Mouse (Mus musculus) kidney, adult 2 months (tissue): ENCODE data around the gene Gsg1l. TPM values are rescaled to one million over a fixed set of nuclear protein-coding genes. Genes with fewer than 3 reads are reported as not detected.

Source experiments
- DNase-seq: peaks from one replicate; pipeline ENCODE4 v3.0.0; 2021
- H3K27ac ChIP-seq: fragments of 200-500 bp; 2 replicates; pipeline ENCODE4 v1.5.1; 2012; ENCODE audit warnings: low read depth, low read length, control low read depth, inconsistent platforms; ENCODE audit not compliant: insufficient read depth
- H3K27me3 ChIP-seq: fragments of 200-500 bp; replicated peaks from 2 replicates; pipeline ENCODE4 v1.6.1; 2012; ENCODE audit warnings: mild to moderate bottlenecking, moderate library complexity, low read length, inconsistent platforms; ENCODE audit not compliant: control insufficient read depth, insufficient read depth
- H3K36me3 ChIP-seq: fragments of 200-500 bp; 2 replicates; pipeline ENCODE4 v1.6.1; 2012; ENCODE audit warnings: mild to moderate bottlenecking, moderate library complexity, low read length, inconsistent platforms; ENCODE audit not compliant: control insufficient read depth, insufficient read depth
- H3K4me1 ChIP-seq: fragments of 200-500 bp; 2 replicates; pipeline ENCODE4 v1.6.1; 2011; ENCODE audit warnings: low read length; ENCODE audit not compliant: control insufficient read depth, insufficient read depth
- H3K4me3 ChIP-seq: fragments of 200-500 bp; 2 replicates; pipeline ENCODE4 v1.5.1; 2011; ENCODE audit warnings: mild to moderate bottlenecking, low read depth, low read length, control low read depth; ENCODE audit not compliant: insufficient read depth
- CTCF ChIP-seq: fragments of 200-500 bp; conservative IDR thresholded peaks from 2 replicates; pipeline ENCODE4 v1.5.1; 2011; ENCODE audit warnings: low read depth, mild to moderate bottlenecking, control low read depth, low read length, moderate library complexity, mixed read lengths; ENCODE audit not compliant: insufficient read depth, insufficient read length
- POLR2A ChIP-seq: fragments of 200-500 bp; IDR thresholded peaks from one replicate; pipeline ENCODE4 v1.6.1; 2011; ENCODE audit warnings: low read depth, low read length, control low read depth
- WGBS: fragments of 180-500 bp; shearing (Covaris S2); methylation state at CpG from one replicate; pipeline ENCODE4 v1.1.7; 2018; 5-methylcytosine and 5-hydroxymethylcytosine counted together
- polyA plus RNA-seq: library from polyadenylated mRNA; depleted of rRNA; stranded (reverse); fragments of >200 nt; gene quantifications from 2 replicates; pipeline ENCODE4 v1.2.3, GENCODE M21; 2012

Gsg1l gene
- polyA plus RNA-seq, 1 experiment, result 0.33 TPM

GRCm38 (mm10) chr7:125942365-125943090, 139.7 kb downstream of the Gsg1l start:
- DNase-seq, result no peak
- Histone ChIP-seq H3K4me3 (no peak overlapping the region), H3K36me3 (no peaks in the 10 kb centered on the region), H3K27ac (no peak overlapping the region), H3K4me1 (no peaks in the 10 kb centered on the region), H3K27me3 (no peaks in the 10 kb centered on the region)
- 70% methylated on average over 6 of the region's 6 CpGs for WGBS
- TF ChIP-seq POLR2A (no peak), CTCF (no peak)

- no peak overlapping the region for H3K4me3 ChIP-seq
Measured at GRCm38 (mm10) chr7:125934319-125934718, 147.9 kb downstream of the Gsg1l start.

GRCm38 (mm10) chr7:125933356-125934244, 148.6 kb downstream of the Gsg1l start:
- no peak overlapping the region for H3K27ac ChIP-seq
- 34% methylated on average over 16 of the region's 16 CpGs for WGBS
- DNase-seq, result no peak
- H3K27me3 ChIP-seq, result no peaks in the 10 kb centered on the region; the same call in 1 of the 2 replicates
- no peak overlapping the region for H3K4me3 ChIP-seq
- H3K36me3 ChIP-seq, result no peaks in the 10 kb centered on the region
- TF ChIP-seq POLR2A (no peak), CTCF (no peak)
- no peaks in the 10 kb centered on the region for H3K4me1 ChIP-seq

More at GRCm38 (mm10) chr7:125934319-125934718, 147.9 kb downstream of the Gsg1l start:
- 81% methylated on average over 2 of the region's 2 CpGs for WGBS
- DNase-seq, result no peak
- TF ChIP-seq CTCF (no peak), POLR2A (no peak)
- Histone ChIP-seq H3K27me3 (no peaks in the 10 kb centered on the region; the same call in 1 of the 2 replicates), H3K4me1 (no peaks in the 10 kb centered on the region), H3K27ac (no peak overlapping the region), H3K36me3 (no peaks in the 10 kb centered on the region)

GRCm38 (mm10) chr7:125931602-125932001, 150.6 kb downstream of the Gsg1l start:
- DNase-seq, result no peak
- H3K27ac ChIP-seq, result no peak overlapping the region
- no peaks in the 10 kb centered on the region for H3K4me1 ChIP-seq
- TF ChIP-seq POLR2A (no peak), CTCF (no peak)
- no peaks in the 10 kb centered on the region; the same call in 1 of the 2 replicates for H3K27me3 ChIP-seq
- WGBS, result 53% methylated on average over 5 of the region's 5 CpGs
- H3K4me3 ChIP-seq, result no peak overlapping the region
- no peaks in the 10 kb centered on the region for H3K36me3 ChIP-seq

GRCm38 (mm10) chr7:125924044-125924443, 158.2 kb downstream of the Gsg1l start:
- Histone ChIP-seq H3K4me3 (no peak overlapping the region), H3K27ac (no peak overlapping the region), H3K27me3 (no peaks in the 10 kb centered on the region), H3K4me1 (no peaks in the 10 kb centered on the region), H3K36me3 (no peaks in the 10 kb centered on the region)
- no peak for TF ChIP-seq CTCF
- no peak for TF ChIP-seq POLR2A
- no peak for DNase-seq
- 82% methylated on average over 5 of the region's 5 CpGs for WGBS

- no peak overlapping the region for H3K27ac ChIP-seq
- H3K27me3 ChIP-seq, result no peaks in the 10 kb centered on the region
- no peaks in the 10 kb centered on the region for H3K36me3 ChIP-seq
- TF ChIP-seq POLR2A (no peak), CTCF (no peak)
- no peaks in the 10 kb centered on the region for H3K4me1 ChIP-seq
- WGBS, result 36% methylated on average over 5 of the region's 5 CpGs
- H3K4me3 ChIP-seq, result no peak overlapping the region
- no peak for DNase-seq
Measured at GRCm38 (mm10) chr7:125920801-125921200, 161.4 kb downstream of the Gsg1l start.
